Mouse (Mus musculus): ENCODE measurements around the gene Ifnb1. TPM values are rescaled to one million over a fixed set of nuclear protein-coding genes. Genes with fewer than 3 reads are reported as not detected.

Ifnb1 gene
- not detected in 2 replicates for polyA plus RNA-seq (2012; ENCODE audit: low replicate concordance)

GRCm38 (mm10) chr4:88522674-88523073, at the start of gene Ifnb1:
TSS of gene Ifnb1 (minus strand) at chr4:88522774.

DNA sequence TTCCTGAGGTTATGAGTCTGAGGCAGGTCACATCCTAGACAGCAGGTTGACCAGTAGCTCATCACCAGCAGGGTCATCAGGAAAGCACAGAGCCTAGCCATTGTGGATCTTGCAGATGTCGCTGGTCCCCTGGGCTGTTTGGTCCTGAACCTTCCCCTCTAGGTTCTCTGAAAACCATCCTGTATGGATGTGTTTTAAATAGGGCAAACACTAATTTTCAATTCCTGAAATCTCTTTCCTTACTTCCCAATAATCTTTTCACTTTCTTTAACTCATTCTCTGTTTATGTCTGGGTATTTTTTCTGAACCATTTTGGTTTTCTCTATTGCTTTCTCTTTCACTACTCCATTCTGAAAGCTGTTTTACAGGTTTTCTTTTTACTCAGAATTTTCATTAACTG, 49.1 kb upstream of the Ifnb1 start, which contains the start of gene Ifna14:
Gene Ifna14 (minus strand): TSS at position 101 of the 400 bp plus-strand sequence.

DNA sequence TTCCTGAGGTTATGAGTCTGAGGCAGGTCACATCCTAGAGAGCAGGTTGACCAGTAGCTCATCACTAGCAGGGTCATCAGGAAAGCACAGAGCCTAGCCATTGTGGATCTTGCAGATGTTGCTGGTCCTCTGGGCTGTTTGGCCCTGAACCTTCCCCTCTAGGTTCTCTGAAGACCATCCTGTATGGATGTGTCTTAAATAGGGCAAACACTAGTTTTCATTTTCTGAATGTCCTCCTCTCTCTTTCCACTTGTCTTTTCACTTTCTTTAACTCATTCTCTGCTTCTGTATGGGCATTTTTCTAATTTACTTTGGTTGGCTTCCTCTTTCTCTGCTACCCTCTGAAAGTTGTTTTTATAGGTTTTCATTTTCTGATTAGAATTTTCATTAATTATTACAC, 35.6 kb upstream of the Ifnb1 start, which contains the start of gene Ifna15:
Gene Ifna15 (minus strand): TSS at position 101 of the 400 bp plus-strand sequence.

Other genes with a start within 250 kb of the Ifnb1 start
- gene Hacd4, start 83.8 kb downstream of the Ifnb1 start, polyA plus RNA-seq (2012; ENCODE audit: low replicate concordance) = 0.84 and 1.4 TPM in 2 replicates
- not detected in 2 replicates for gene Ifna15, start 35.5 kb upstream of the Ifnb1 start, polyA plus RNA-seq (2012; ENCODE audit: low replicate concordance)
- not detected in 2 replicates for gene Ifna14, start 49.0 kb upstream of the Ifnb1 start, polyA plus RNA-seq (2012; ENCODE audit: low replicate concordance)
- not detected in 2 replicates for gene Ifna9, start 69.6 kb upstream of the Ifnb1 start, polyA plus RNA-seq (2012; ENCODE audit: low replicate concordance)
- gene Ifna12, start 80.6 kb upstream of the Ifnb1 start, polyA plus RNA-seq (2012; ENCODE audit: low replicate concordance) = not detected in 2 replicates
- not detected in 2 replicates for gene C87499, start 111.6 kb upstream of the Ifnb1 start, polyA plus RNA-seq (2012; ENCODE audit: low replicate concordance)
- not detected in 2 replicates for gene Ifna13, start 121.7 kb upstream of the Ifnb1 start, polyA plus RNA-seq (2012; ENCODE audit: low replicate concordance)
- not detected in 2 replicates for gene Ifna16, start 154.2 kb upstream of the Ifnb1 start, polyA plus RNA-seq (2012; ENCODE audit: low replicate concordance)
- gene Ifna2, start 161.1 kb upstream of the Ifnb1 start, polyA plus RNA-seq (2012; ENCODE audit: low replicate concordance) = not detected in 2 replicates
- not detected in 2 replicates for gene Ifnab, start 168.6 kb upstream of the Ifnb1 start, polyA plus RNA-seq (2012; ENCODE audit: low replicate concordance)
- gene Gm26566, start 199.0 kb upstream of the Ifnb1 start, polyA plus RNA-seq (2012; ENCODE audit: low replicate concordance) = 0.11 and 0.58 TPM in 2 replicates
- gene Klhl9, start 199.7 kb upstream of the Ifnb1 start, polyA plus RNA-seq (2012; ENCODE audit: low replicate concordance) = 6.5 and 7.8 TPM in 2 replicates
- not detected in 2 replicates for gene Gm13271, start 232.1 kb upstream of the Ifnb1 start, polyA plus RNA-seq (2012; ENCODE audit: low replicate concordance)
- gene Gm13283, start 237.3 kb upstream of the Ifnb1 start, polyA plus RNA-seq (2012; ENCODE audit: low replicate concordance) = not detected in 2 replicates

Data from hematopoietic multipotent progenitor cell, adult 10-12 weeks (in vitro differentiated cells).